Comparison of ENCODE assay signal across 10 mouse cellular contexts in the genomic region with DNA sequence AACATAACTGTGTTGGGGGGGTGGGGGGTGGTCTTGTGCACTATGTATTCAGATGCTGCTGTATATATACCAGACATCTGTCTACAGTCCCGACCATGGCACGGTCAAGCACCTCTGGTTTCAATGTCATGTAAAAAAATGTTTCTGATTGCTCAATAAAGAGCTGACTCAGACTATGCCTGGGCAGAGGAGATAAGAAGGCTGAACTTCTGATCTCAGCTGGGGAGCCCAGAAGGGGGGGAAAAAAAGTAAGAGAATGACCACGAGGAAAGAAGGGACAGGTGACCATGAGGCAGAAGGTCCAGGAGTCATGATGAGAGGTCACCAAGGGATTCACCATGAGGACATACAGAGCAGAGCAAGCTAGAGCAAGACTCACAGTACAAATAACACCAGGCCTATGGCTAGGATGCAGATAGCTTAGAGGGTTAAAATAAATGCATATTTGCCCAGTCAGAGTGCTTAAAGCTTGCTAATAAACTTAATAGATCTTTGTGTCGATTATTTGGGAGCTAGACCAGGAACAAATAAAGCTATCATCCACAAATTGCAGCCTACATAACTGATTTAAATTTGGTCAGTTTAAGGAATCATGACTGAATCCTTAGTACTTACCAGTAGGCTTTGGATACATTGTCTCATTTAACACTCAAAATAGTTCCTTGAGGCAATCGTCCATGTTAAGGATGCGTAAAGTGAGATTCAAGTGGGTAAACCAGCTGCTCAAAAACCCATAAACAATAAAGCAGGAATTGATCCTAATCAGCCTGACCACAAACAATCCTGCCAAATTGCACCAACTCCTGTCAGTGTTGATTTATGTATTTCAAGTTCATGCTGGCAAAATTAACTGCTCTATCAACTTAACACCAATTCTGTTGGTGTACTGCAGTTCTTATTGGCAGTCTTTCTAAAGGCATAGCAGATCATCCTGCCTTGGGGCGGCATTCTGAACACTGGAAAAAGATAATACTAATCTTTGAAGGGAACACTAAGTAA. TPM values are rescaled to one million over a fixed set of nuclear protein-coding genes. Genes with fewer than 3 reads are reported as not detected.
DNase-seq lines count a peak whose midpoint lies in the region; ATAC-seq and TF ChIP-seq lines count a peak whose summit lies in the region.
"Had no signal": no experiment of that assay in that cellular context is flagged by ENCODE, and none has a peak within 500 bp of the region (broad histone marks: within the 10 kb centered on the region; RNA-seq: fewer than 3 reads in every experiment).

No protein-coding gene starts in this region.

- H3K4me1 ChIP-seq in embryonic fibroblast, embryonic 13.5 days (ENCODE audit: control insufficient read depth, insufficient read depth, low read length): no peaks in the 10 kb centered on the region; the same call in 1 of the 2 replicates
- peaks cover 34 to 36% of the 10 kb centered on the region in 2 experiments for H3K4me1 ChIP-seq in liver, embryonic 14.5 days (replicated peaks; ENCODE audit: control insufficient read depth in 2 of 2, insufficient read depth in 2 of 2, low read length in 1 of 2)
- no peaks in the 10 kb centered on the region; the same call in 1 of the 2 replicates for H3K4me1 ChIP-seq in hindbrain, embryonic 11.5 days (replicated peaks; ENCODE audit: control insufficient read depth, insufficient read depth, low read length)
- no peaks in the 10 kb centered on the region for H3K4me1 ChIP-seq in forebrain, postnatal 0 days (ENCODE audit: insufficient read depth)
- H3K4me1 ChIP-seq in hindbrain, embryonic 16.5 days (ENCODE audit: control insufficient read depth, insufficient read depth, low read depth, low read length): peaks cover 11% of the 10 kb centered on the region

- 19% methylated on average over 7 of the region's 7 CpGs for WGBS in liver, embryonic 14.5 days (ENCODE audit: insufficient replicate concordance)
- WGBS in hindbrain, embryonic 11.5 days: 83% methylated on average over 7 of the region's 7 CpGs
- WGBS in forebrain, postnatal 0 days: 80% methylated on average over 7 of the region's 7 CpGs
- WGBS in hindbrain, embryonic 16.5 days: 80% methylated on average over 7 of the region's 7 CpGs

- DNase-seq in 3134 (ENCODE audit: extremely low read depth, insufficient read length, low spot score): peak; percentile 30
- peak; percentile 70 for DNase-seq in 3T3-L1 (ENCODE audit: low read depth, low spot score)
- DNase-seq in liver, embryonic 14.5 days (ENCODE audit: low read depth in 3 of 3, low spot score in 3 of 3): peak; percentile 70 to 75 (median 72)
- no peak for DNase-seq in hindbrain, embryonic 11.5 days (ENCODE audit: low spot score)
- DNase-seq in forebrain, postnatal 0 days: no peak
- DNase-seq: cerebellum, adult 9-10 months; heart, adult 2 months had no signal

- peak; percentile 82 for ATAC-seq in liver, embryonic 14.5 days (ENCODE audit: insufficient read depth)
- ATAC-seq in hindbrain, embryonic 11.5 days (ENCODE audit: low FRiP score): no peak
- no peak for ATAC-seq in forebrain, postnatal 0 days
- ATAC-seq in hindbrain, embryonic 16.5 days: no peak

- H3K4me2 ChIP-seq in liver, embryonic 14.5 days (ENCODE audit: low read depth): peak overlapping the region; percentile 56
- H3K4me2 ChIP-seq in hindbrain, embryonic 11.5 days (replicated peaks; ENCODE audit: low read depth, low read length): no peak overlapping the region
- H3K4me2 ChIP-seq in forebrain, postnatal 0 days (ENCODE audit: low read depth): no peak overlapping the region
- H3K4me2 ChIP-seq in hindbrain, embryonic 16.5 days (ENCODE audit: low read length): no peak overlapping the region

- peaks cover 2% of the 10 kb centered on the region; the same call in 1 of the 2 replicates for H3K9me3 ChIP-seq in liver, embryonic 14.5 days (ENCODE audit: control insufficient read depth, low read length)
- no peaks in the 10 kb centered on the region for H3K9me3 ChIP-seq in hindbrain, embryonic 11.5 days (ENCODE audit: control insufficient read depth, low read length)
- no peaks in the 10 kb centered on the region for H3K9me3 ChIP-seq in forebrain, postnatal 0 days (ENCODE audit: low read length)
- peaks cover under 1% of the 10 kb centered on the region; the same call in 1 of the 2 replicates for H3K9me3 ChIP-seq in hindbrain, embryonic 16.5 days (ENCODE audit: control insufficient read depth, low read length)

- no peak for TF ChIP-seq POLR2A in embryonic fibroblast, embryonic 13.5 days (IDR thresholded peaks at IDR 0.05; ENCODE audit: low read depth, low read length)

- H3K36me3 ChIP-seq in liver, embryonic 14.5 days (replicated peaks; ENCODE audit: control insufficient read depth, insufficient read depth, low read depth): no peaks in the 10 kb centered on the region
- no peaks in the 10 kb centered on the region for H3K36me3 ChIP-seq in hindbrain, embryonic 11.5 days (ENCODE audit: control insufficient read depth, insufficient read depth, low read length)
- no peaks in the 10 kb centered on the region for H3K36me3 ChIP-seq in forebrain, postnatal 0 days (ENCODE audit: insufficient read depth)
- H3K36me3 ChIP-seq in hindbrain, embryonic 16.5 days (ENCODE audit: control insufficient read depth, insufficient read depth, low read length): no peaks in the 10 kb centered on the region

- TF ChIP-seq EP300 in liver, embryonic 14.5 days (IDR thresholded peaks at IDR 0.05; ENCODE audit: low read depth): peak; percentile 92

- H3K27ac ChIP-seq in embryonic fibroblast, embryonic 13.5 days (ENCODE audit: insufficient read depth, low read length): peak overlapping the region; percentile 16; the same call in 1 of the 2 replicates
- H3K27ac ChIP-seq in liver, embryonic 14.5 days: peak overlapping the region; percentile 78
- H3K27ac ChIP-seq in hindbrain, embryonic 11.5 days (ENCODE audit: low read depth, low read length): no peak overlapping the region
- no peak overlapping the region for H3K27ac ChIP-seq in forebrain, postnatal 0 days (ENCODE audit: low read depth, low read length)
- no peak overlapping the region for H3K27ac ChIP-seq in hindbrain, embryonic 16.5 days (ENCODE audit: low read depth, low read length)
- H3K27ac ChIP-seq: heart, adult 2 months; kidney, postnatal 0 days had no signal

- no peak overlapping the region for H3K4me3 ChIP-seq in embryonic fibroblast, embryonic 13.5 days (ENCODE audit: insufficient read depth, low read length)
- peak overlapping the region in 1 of 2 experiments; percentile 21; a peak in 3 of 4 replicates for H3K4me3 ChIP-seq in liver, embryonic 14.5 days (ENCODE audit: insufficient read depth in 1 of 2, low read depth in 2 of 2, low read length in 2 of 2)
- H3K4me3 ChIP-seq in hindbrain, embryonic 11.5 days (ENCODE audit: low read depth, low read length): no peak overlapping the region
- no peak overlapping the region for H3K4me3 ChIP-seq in forebrain, postnatal 0 days (ENCODE audit: low read depth, low read length)
- no peak overlapping the region for H3K4me3 ChIP-seq in hindbrain, embryonic 16.5 days (ENCODE audit: low read length)
- H3K4me3 ChIP-seq: heart, adult 2 months had no signal

- H3K9ac ChIP-seq in liver, embryonic 14.5 days (replicated peaks): peak overlapping the region; percentile 34; the same call in 1 of the 2 replicates
- H3K9ac ChIP-seq in hindbrain, embryonic 11.5 days (ENCODE audit: low read depth, low read length): no peak overlapping the region
- H3K9ac ChIP-seq in forebrain, postnatal 0 days: no peak overlapping the region
- no peak overlapping the region for H3K9ac ChIP-seq in hindbrain, embryonic 16.5 days (ENCODE audit: low read depth, low read length)

- H3K27me3 ChIP-seq in liver, embryonic 14.5 days (ENCODE audit: control insufficient read depth, insufficient read depth, low read length): no peaks in the 10 kb centered on the region
- no peaks in the 10 kb centered on the region for H3K27me3 ChIP-seq in hindbrain, embryonic 11.5 days (ENCODE audit: control insufficient read depth, insufficient read depth, low read length)
- H3K27me3 ChIP-seq in forebrain, postnatal 0 days (ENCODE audit: insufficient read depth, low read length): no peaks in the 10 kb centered on the region
- no peaks in the 10 kb centered on the region for H3K27me3 ChIP-seq in hindbrain, embryonic 16.5 days (replicated peaks; ENCODE audit: control insufficient read depth, insufficient read depth, low read length)

- TF ChIP-seq CTCF in embryonic fibroblast, embryonic 13.5 days (IDR thresholded peaks at IDR 0.05; ENCODE audit: borderline replicate concordance, insufficient read depth, low read length): no peak
- TF ChIP-seq CTCF in liver, embryonic 14.5 days (IDR thresholded peaks at IDR 0.05; ENCODE audit: low read depth): no peak
- no peak for TF ChIP-seq CTCF in forebrain, postnatal 0 days (IDR thresholded peaks at IDR 0.05; ENCODE audit: low read depth)

RNA-seq across cellular contexts. Expression of a gene that starts 5.1 kb away (rescaled TPM):
- 39.4 and 42.2 TPM in 2 replicates for polyA plus RNA-seq in embryonic fibroblast, embryonic 13.5 days (2011; ENCODE audit: insufficient read length, low read depth, missing spikeins)
- 10.7 and 16.6 TPM in 2 replicates for polyA plus RNA-seq in liver, embryonic 14.5 days (2012; rRNA removed)
- 15.2 and 17.4 TPM in 2 replicates for polyA plus RNA-seq in liver, embryonic 14.5 days (2014; fragmentation: Nextera tagmentation; extraction: Ambion mirVana)
- polyA plus RNA-seq in hindbrain, embryonic 11.5 days (2014; fragmentation: Nextera tagmentation; extraction: Ambion mirVana): 10.8 and 11.4 TPM in 2 replicates
- total RNA-seq in forebrain, postnatal 0 days (2014; rRNA removed): 9.3 and 10.8 TPM in 2 replicates
- polyA plus RNA-seq in forebrain, postnatal 0 days (2015; fragmentation: Nextera tagmentation; extraction: Ambion mirVana): 8.4 and 9.5 TPM in 2 replicates
- polyA plus RNA-seq in hindbrain, embryonic 16.5 days (2015; fragmentation: Nextera tagmentation; extraction: Ambion mirVana): 10.2 and 12.5 TPM in 2 replicates

RNA-seq across cellular contexts. Expression of a gene that starts 5.3 kb away (rescaled TPM):
- 5.6 and 5.7 TPM in 2 replicates for polyA plus RNA-seq in embryonic fibroblast, embryonic 13.5 days (2011; ENCODE audit: insufficient read length, low read depth, missing spikeins)
- 0.22 and 0.28 TPM in 2 replicates for polyA plus RNA-seq in liver, embryonic 14.5 days (2012; rRNA removed)
- 0.22 and 0.28 TPM in 2 replicates for polyA plus RNA-seq in liver, embryonic 14.5 days (2014; fragmentation: Nextera tagmentation; extraction: Ambion mirVana)
- 0.43 and 0.49 TPM in 2 replicates for polyA plus RNA-seq in hindbrain, embryonic 11.5 days (2014; fragmentation: Nextera tagmentation; extraction: Ambion mirVana)
- total RNA-seq in forebrain, postnatal 0 days (2014; rRNA removed): 0.29 and 0.31 TPM in 2 replicates
- polyA plus RNA-seq in forebrain, postnatal 0 days (2015; fragmentation: Nextera tagmentation; extraction: Ambion mirVana): 0.58 and 0.59 TPM in 2 replicates
- 0.18 and 0.52 TPM in 2 replicates for polyA plus RNA-seq in hindbrain, embryonic 16.5 days (2015; fragmentation: Nextera tagmentation; extraction: Ambion mirVana)
- total RNA-seq: heart, adult 2 months had no signal

Comparison
In these comparisons a context has a peak if more than half of its experiments do, and no peak if none do; other contexts are left out.
1. DNase-seq: peak in 3134 (single experiment), 3T3-L1 (single experiment) and liver, embryonic 14.5 days (3 of 3); none in hindbrain, embryonic 11.5 days (single experiment) and forebrain, postnatal 0 days (single experiment).
2. H3K27ac ChIP-seq: peak in embryonic fibroblast, embryonic 13.5 days (single experiment) and liver, embryonic 14.5 days (single experiment); none in hindbrain, embryonic 11.5 days (single experiment), forebrain, postnatal 0 days (single experiment) and hindbrain, embryonic 16.5 days (single experiment).